Mouse (Mus musculus): ENCODE data around the gene Gm20388.

Gene Gm20388

GRCm38 (mm10) chr8:122303451-122303850 is 2392.8 kb downstream of the Gm20388 start:
- no peak for DNase-seq (ENCODE audit: low spot score)

- no peak for DNase-seq (ENCODE audit: low spot score)
Observed at GRCm38 (mm10) chr8:122304058-122304457, 2393.4 kb downstream of the Gm20388 start.

GRCm38 (mm10) chr8:122306660-122307399 is 2396.2 kb downstream of the Gm20388 start:
- no peak for DNase-seq (ENCODE audit: low spot score)

- no peak for DNase-seq (ENCODE audit: low spot score)
Observed at GRCm38 (mm10) chr8:122307836-122308235, 2397.2 kb downstream of the Gm20388 start.

- DNase-seq (ENCODE audit: low spot score): no peak
Observed at GRCm38 (mm10) chr8:122309272-122309671, 2398.6 kb downstream of the Gm20388 start.

GRCm38 (mm10) chr8:122311115-122311514 is 2400.5 kb downstream of the Gm20388 start:
- no peak for DNase-seq (ENCODE audit: low spot score)

GRCm38 (mm10) chr8:122312553-122312952 is 2401.9 kb downstream of the Gm20388 start:
- DNase-seq (ENCODE audit: low spot score): no peak

- no peak for DNase-seq (ENCODE audit: low spot score)
Observed at GRCm38 (mm10) chr8:122313310-122313709, 2402.7 kb downstream of the Gm20388 start.

- no peak for DNase-seq (ENCODE audit: low spot score)
Observed at GRCm38 (mm10) chr8:122314899-122315496, 2404.4 kb downstream of the Gm20388 start.

GRCm38 (mm10) chr8:122316402-122316801 is 2405.8 kb downstream of the Gm20388 start:
- no peak for DNase-seq (ENCODE audit: low spot score)

- DNase-seq (ENCODE audit: low spot score): peak; percentile 50
Observed at GRCm38 (mm10) chr8:122317918-122318475, 2407.4 kb downstream of the Gm20388 start.

- no peak for DNase-seq (ENCODE audit: low spot score)
Observed at GRCm38 (mm10) chr8:122319045-122319707, 2408.5 kb downstream of the Gm20388 start.

GRCm38 (mm10) chr8:122319708-122320075 is 2409.1 kb downstream of the Gm20388 start:
- no peak for DNase-seq (ENCODE audit: low spot score)

GRCm38 (mm10) chr8:122320541-122320940 is 2409.9 kb downstream of the Gm20388 start:
- DNase-seq (ENCODE audit: low spot score): no peak

GRCm38 (mm10) chr8:122321455-122321921 is 2410.8 kb downstream of the Gm20388 start:
- peak; percentile 53 for DNase-seq (ENCODE audit: low spot score)

- no peak for DNase-seq (ENCODE audit: low spot score)
Observed at GRCm38 (mm10) chr8:122322126-122322525, 2411.5 kb downstream of the Gm20388 start.

- DNase-seq (ENCODE audit: low spot score): peak; percentile 87
Observed at GRCm38 (mm10) chr8:122322792-122323191, 2412.2 kb downstream of the Gm20388 start.

- DNase-seq (ENCODE audit: low spot score): peak; percentile 86
Observed at GRCm38 (mm10) chr8:122323951-122324402, 2413.3 kb downstream of the Gm20388 start.

GRCm38 (mm10) chr8:122325196-122325595 is 2414.6 kb downstream of the Gm20388 start:
- no peak for DNase-seq (ENCODE audit: low spot score)

- DNase-seq (ENCODE audit: low spot score): no peak
Observed at GRCm38 (mm10) chr8:122326114-122326542, 2415.5 kb downstream of the Gm20388 start.

- peak; percentile 47 for DNase-seq (ENCODE audit: low spot score)
Observed at GRCm38 (mm10) chr8:122329072-122329471, 2418.4 kb downstream of the Gm20388 start.

GRCm38 (mm10) chr8:122329553-122330239 is 2419.1 kb downstream of the Gm20388 start:
- peak; percentile 53 for DNase-seq (ENCODE audit: low spot score)

Measured in MN1 (cell line).